Mouse (Mus musculus) bone marrow, adult 2 months (tissue): ENCODE data around the gene BB287469.
"Not testable (repeated sequence)": the region's sequence is repeated elsewhere in the genome, so short reads cannot be mapped to it uniquely, and the experiment has no call there.

Experiments
- CTCF ChIP-seq: fragments of 200-500 bp; IDR thresholded peaks from 2 replicates; pipeline ENCODE4 v1.5.1; 2011; ENCODE audit warnings: low read length, control low read depth; ENCODE audit not compliant: control insufficient read depth, insufficient read depth
- POLR2A ChIP-seq: fragments of 200-500 bp; IDR thresholded peaks from 2 replicates; pipeline ENCODE4 v1.6.1; 2011; ENCODE audit warnings: low read depth, mild to moderate bottlenecking, control low read depth, low read length, borderline replicate concordance; ENCODE audit not compliant: control insufficient read depth

DNA sequence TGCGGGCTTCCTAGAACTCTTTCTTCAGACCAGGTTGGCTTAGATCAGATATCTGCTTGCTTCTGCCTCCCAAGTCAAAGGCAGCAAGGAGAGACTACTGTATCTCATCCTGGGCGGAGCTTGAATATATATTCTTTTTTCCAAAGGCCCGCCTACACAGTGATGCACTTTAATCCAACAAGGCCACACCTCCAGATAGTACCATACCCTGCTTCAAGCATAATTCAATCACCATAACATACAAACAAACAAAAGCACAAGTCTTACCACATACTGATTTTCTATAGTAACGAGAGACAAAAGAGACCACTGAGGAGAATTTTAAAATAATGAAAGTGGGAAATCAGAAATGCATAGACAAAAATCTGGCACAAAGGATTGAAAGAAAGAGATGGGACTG is 40.7 kb upstream of the BB287469 start, which contains the start of gene Gm21319:
- not testable (repeated sequence) for TF ChIP-seq POLR2A, CTCF
